Mouse (Mus musculus) adrenal gland, postnatal 4 days (tissue): ENCODE results near the gene Xkr7. TPM values are rescaled to one million over a fixed set of nuclear protein-coding genes. Genes with fewer than 3 reads are reported as not detected.

ENCODE experiments used
- DNase-seq, 2 experiments: peaks; one replicate each; pipeline ENCODE4 v3.0.0; 2021 to 2022; ENCODE audit warnings: low spot score in 2 of 2, mixed read lengths in 2 of 2
- total RNA-seq, 2 experiments: library from RNA; stranded (reverse); gene quantifications; 2 replicates each; pipeline ENCODE4 v1.2.3; 2021

The Xkr7 gene
- total RNA-seq, 2 experiments from 2014 or later: 3.0 to 3.2 TPM

GRCm38 (mm10) chr2:153032083-153032842 is 611 bp downstream of the Xkr7 start:
- peak; percentile 71 to 82 for DNase-seq

GRCm38 (mm10) chr2:153032973-153033372 is 1.3 kb downstream of the Xkr7 start:
- no peak for DNase-seq

- DNase-seq: no peak
These were observed 2.0 kb downstream of the Xkr7 start for GRCm38 (mm10) chr2:153033545-153034230.

GRCm38 (mm10) chr2:153036690-153037089 is 5.0 kb downstream of the Xkr7 start:
- no peak for DNase-seq

GRCm38 (mm10) chr2:153043886-153044285 is 12.2 kb downstream of the Xkr7 start:
- DNase-seq: no peak

GRCm38 (mm10) chr2:153045884-153046299 is 14.2 kb downstream of the Xkr7 start:
- DNase-seq: no peak

- DNase-seq: peak in 1 of 2 experiments; percentile 36
These were observed 16.3 kb downstream of the Xkr7 start for GRCm38 (mm10) chr2:153047828-153048465.

GRCm38 (mm10) chr2:153049288-153049996 is 17.8 kb downstream of the Xkr7 start:
- no peak for DNase-seq

GRCm38 (mm10) chr2:153049997-153050358 is 18.3 kb downstream of the Xkr7 start:
- no peak for DNase-seq

- no peak for DNase-seq
These were observed 19.4 kb downstream of the Xkr7 start for GRCm38 (mm10) chr2:153051095-153051494.

- DNase-seq: no peak
These were observed 19.9 kb downstream of the Xkr7 start for GRCm38 (mm10) chr2:153051537-153051936.

- no peak for DNase-seq
These were observed 21.2 kb downstream of the Xkr7 start for GRCm38 (mm10) chr2:153052700-153053351.

GRCm38 (mm10) chr2:153053896-153054295 is 22.2 kb downstream of the Xkr7 start:
- no peak for DNase-seq

- no peak for DNase-seq
These were observed 23.7 kb downstream of the Xkr7 start for GRCm38 (mm10) chr2:153055270-153055920.

GRCm38 (mm10) chr2:153058365-153058764 is 26.7 kb downstream of the Xkr7 start:
- no peak for DNase-seq

- no peak for DNase-seq
These were observed 28.6 kb downstream of the Xkr7 start for GRCm38 (mm10) chr2:153060216-153060615.

GRCm38 (mm10) chr2:153063394-153063793 is 31.7 kb downstream of the Xkr7 start:
- no peak for DNase-seq

GRCm38 (mm10) chr2:153064190-153064970 is 32.7 kb downstream of the Xkr7 start:
- DNase-seq: no peak

GRCm38 (mm10) chr2:153065747-153066508 is 34.3 kb downstream of the Xkr7 start, which contains the start of gene Ccm2l:
Ccm2l (plus strand) TSS chr2:153065955.
- DNase-seq: no peak
